Mouse (Mus musculus) MEL (cell line): ENCODE data around the gene Elobl. TPM values are rescaled to one million over a fixed set of nuclear protein-coding genes. Genes with fewer than 3 reads are reported as not detected.
A peak's percentile ranks its signal among the peaks of the same experiment; 100 is the strongest.

Experiments used
- DNase-seq: peaks from one replicate; pipeline ENCODE4 v3.0.0; 2011; ENCODE audit warnings: low read depth, low spot score
- H3K27ac ChIP-seq: 2 replicates; pipeline ENCODE4 v1.5.1; 2012; ENCODE audit warnings: low read depth, mild to moderate bottlenecking, control low read depth, low read length, moderate library complexity; ENCODE audit not compliant: control insufficient read depth
- H3K27me3 ChIP-seq, 2 experiments: fragments of 150-350 bp in 1 of 2; sonication (generic) in 1 of 2; 2 replicates each; pipeline ENCODE4 v1.6.1; 2012; ENCODE audit warnings: low read length in 2 of 2, mild to moderate bottlenecking in 2 of 2, improper control_type of control experiment in 1 of 2, moderate library complexity in 1 of 2; ENCODE audit not compliant: insufficient read depth in 2 of 2, control insufficient read depth in 1 of 2
- H3K36me3 ChIP-seq, 2 experiments: 2 replicates each; pipeline ENCODE4 v1.6.1; 2012 to 2014; ENCODE audit warnings: low read length in 2 of 2, improper control_type of control experiment in 1 of 2, inconsistent platforms in 1 of 2, mild to moderate bottlenecking in 1 of 2; ENCODE audit not compliant: insufficient read depth in 2 of 2, control insufficient read depth in 1 of 2
- H3K4me1 ChIP-seq, 2 experiments: fragments of 150-350 bp in 1 of 2; sonication (generic) in 1 of 2; 2 replicates each; pipeline ENCODE4 v1.6.1; 2012; ENCODE audit warnings: low read length in 2 of 2, improper control_type of control experiment in 1 of 2, mild to moderate bottlenecking in 1 of 2; ENCODE audit not compliant: insufficient read depth in 2 of 2, control insufficient read depth in 1 of 2
- H3K4me3 ChIP-seq, 2 experiments: fragments of 150-350 bp in 1 of 2; sonication (generic) in 1 of 2; 2 replicates each; pipeline ENCODE4 v1.5.1; 2012; ENCODE audit warnings: low read depth in 2 of 2, low read length in 2 of 2, mild to moderate bottlenecking in 2 of 2, moderate library complexity in 2 of 2, control low read depth in 1 of 2, improper control_type of control experiment in 1 of 2; ENCODE audit not compliant: control insufficient read depth in 1 of 2, insufficient read depth in 1 of 2
- H3K79me2 ChIP-seq: 2 replicates; pipeline ENCODE4 v1.6.1; 2012; ENCODE audit warnings: mild to moderate bottlenecking, low read length, moderate library complexity; ENCODE audit not compliant: control insufficient read depth, poor library complexity, insufficient read depth
- H3K9ac ChIP-seq: 2 replicates; pipeline ENCODE4 v1.6.1; 2012; ENCODE audit warnings: low read depth, mild to moderate bottlenecking, control low read depth, low read length, moderate library complexity; ENCODE audit not compliant: control insufficient read depth, poor library complexity, severe bottlenecking
- H3K9me3 ChIP-seq: fragments of 150-350 bp; sonication (generic); replicated peaks from 2 replicates; pipeline ENCODE4 v1.6.1; 2012; ENCODE audit warnings: mild to moderate bottlenecking, low read length, improper control_type of control experiment, moderate library complexity; ENCODE audit not compliant: insufficient read depth
- BHLHE40 ChIP-seq: IDR thresholded peaks from 2 replicates; pipeline ENCODE4 v1.6.1; 2012; ENCODE audit warnings: low read depth, mild to moderate bottlenecking, inconsistent platforms, low read length, improper control_type of control experiment, borderline replicate concordance
- CHD1 ChIP-seq: IDR thresholded peaks from 2 replicates; pipeline ENCODE4 v1.6.1; 2012; ENCODE audit warnings: low read depth, mild to moderate bottlenecking, inconsistent platforms, low read length, improper control_type of control experiment
- CTCF ChIP-seq, 3 experiments: IDR thresholded peaks in 2 of 3; conservative IDR thresholded peaks in 1 of 3; 2 replicates each; pipeline ENCODE4 v1.5.1; 2011 to 2012; ENCODE audit warnings: low read length in 3 of 3, low read depth in 2 of 3, mild to moderate bottlenecking in 2 of 3, improper control_type of control experiment in 1 of 3, inconsistent platforms in 1 of 3, mixed read lengths in 1 of 3, moderate library complexity in 1 of 3; ENCODE audit not compliant: control insufficient read depth in 1 of 3, insufficient read depth in 1 of 3, poor library complexity in 1 of 3, severe bottlenecking in 1 of 3
- E2F4 ChIP-seq: IDR thresholded peaks from 2 replicates; pipeline ENCODE4 v1.6.1; 2011; ENCODE audit warnings: low read depth, low read length, improper control_type of control experiment, borderline replicate concordance
- ELF1 ChIP-seq: IDR thresholded peaks from 2 replicates; pipeline ENCODE4 v1.6.1; 2014; ENCODE audit warnings: low read depth, mild to moderate bottlenecking, inconsistent platforms, low read length, improper control_type of control experiment, moderate library complexity
- EP300 ChIP-seq, 2 experiments: IDR thresholded peaks; 2 replicates each; pipeline ENCODE4 v1.6.1; 2011; ENCODE audit warnings: improper control_type of control experiment in 2 of 2, low read length in 2 of 2, low read depth in 1 of 2, mild to moderate bottlenecking in 1 of 2
- ETS1 ChIP-seq: IDR thresholded peaks from 2 replicates; pipeline ENCODE4 v1.6.1; 2012; ENCODE audit warnings: low read depth, mild to moderate bottlenecking, inconsistent platforms, low read length, improper control_type of control experiment, moderate library complexity
- GABPA ChIP-seq: IDR thresholded peaks from 2 replicates; pipeline ENCODE4 v1.6.1; 2012; ENCODE audit warnings: low read depth, mild to moderate bottlenecking, inconsistent platforms, low read length, improper control_type of control experiment, moderate library complexity
- HCFC1 ChIP-seq: IDR thresholded peaks from 2 replicates; pipeline ENCODE4 v1.6.1; 2012; ENCODE audit warnings: low read depth, mild to moderate bottlenecking, inconsistent platforms, low read length, improper control_type of control experiment, moderate library complexity
- KAT2A ChIP-seq: conservative IDR thresholded peaks from 2 replicates; pipeline ENCODE4 v1.6.1; 2012; ENCODE audit warnings: low read depth, low read length, improper control_type of control experiment, inconsistent platforms
- MAFK ChIP-seq: IDR thresholded peaks from 2 replicates; pipeline ENCODE4 v1.6.1; 2011; ENCODE audit warnings: low read depth, mild to moderate bottlenecking, low read length, improper control_type of control experiment, borderline replicate concordance
- MAX ChIP-seq: IDR thresholded peaks from 2 replicates; pipeline ENCODE4 v1.6.1; 2011; ENCODE audit warnings: low read length, improper control_type of control experiment
- MEF2A ChIP-seq: IDR thresholded peaks from 2 replicates; pipeline ENCODE4 v1.6.1; 2014; ENCODE audit warnings: low read depth, mild to moderate bottlenecking, inconsistent platforms, low read length, improper control_type of control experiment; ENCODE audit not compliant: poor library complexity, insufficient replicate concordance, severe bottlenecking; ENCODE audit errors: extremely low read depth
- MYB ChIP-seq: IDR thresholded peaks from 2 replicates; pipeline ENCODE4 v1.6.1; 2011; ENCODE audit warnings: mild to moderate bottlenecking, low read depth, low read length, improper control_type of control experiment
- NELFE ChIP-seq: IDR thresholded peaks from 2 replicates; pipeline ENCODE4 v1.6.1; 2011; ENCODE audit warnings: low read depth, low read length, improper control_type of control experiment
- POLR2A ChIP-seq, 2 experiments: IDR thresholded peaks; 2 replicates each; pipeline ENCODE4 v1.6.1; 2011 to 2012; ENCODE audit warnings: low read length in 2 of 2, mild to moderate bottlenecking in 2 of 2, control low read depth in 1 of 2, improper control_type of control experiment in 1 of 2, low read depth in 1 of 2, moderate library complexity in 1 of 2; ENCODE audit not compliant: control insufficient read depth in 1 of 2, insufficient read depth in 1 of 2, poor library complexity in 1 of 2
- POLR2AphosphoS2 ChIP-seq: IDR thresholded peaks from 2 replicates; pipeline ENCODE4 v1.6.1; 2011; ENCODE audit warnings: low read length, improper control_type of control experiment
- POLR2AphosphoS5 ChIP-seq: IDR thresholded peaks from 2 replicates; pipeline ENCODE4 v1.6.1; 2012; ENCODE audit warnings: low read depth, borderline replicate concordance, mild to moderate bottlenecking, inconsistent platforms, low read length, moderate library complexity, mixed read lengths
- RAD21 ChIP-seq: IDR thresholded peaks from 2 replicates; pipeline ENCODE4 v1.6.1; 2011; ENCODE audit warnings: mild to moderate bottlenecking, low read depth, low read length, improper control_type of control experiment
- RCOR1 ChIP-seq: IDR thresholded peaks from 2 replicates; pipeline ENCODE4 v1.6.1; 2012; ENCODE audit warnings: low read depth, mild to moderate bottlenecking, inconsistent platforms, low read length, improper control_type of control experiment
- SIN3A ChIP-seq: IDR thresholded peaks from 2 replicates; pipeline ENCODE4 v1.6.1; 2012; ENCODE audit warnings: low read length, improper control_type of control experiment, inconsistent platforms
- TAL1 ChIP-seq: IDR thresholded peaks from 2 replicates; pipeline ENCODE4 v1.6.1; 2012; ENCODE audit warnings: mild to moderate bottlenecking, inconsistent platforms, low read length, moderate library complexity, mixed read lengths
- TBP ChIP-seq: IDR thresholded peaks from 2 replicates; pipeline ENCODE4 v1.8.0; 2011; ENCODE audit warnings: low read depth, low read length, improper control_type of control experiment
- TCF12 ChIP-seq: IDR thresholded peaks from 2 replicates; pipeline ENCODE4 v1.6.1; 2014; ENCODE audit warnings: low read depth, mild to moderate bottlenecking, inconsistent platforms, low read length, improper control_type of control experiment, moderate library complexity
- USF1 ChIP-seq: IDR thresholded peaks from 2 replicates; pipeline ENCODE4 v1.6.1; 2014; ENCODE audit warnings: low read depth, mild to moderate bottlenecking, inconsistent platforms, low read length, improper control_type of control experiment, moderate library complexity
- USF2 ChIP-seq, 2 experiments: IDR thresholded peaks; 2 replicates each; pipeline ENCODE4 v1.6.1; 2011 to 2012; ENCODE audit warnings: improper control_type of control experiment in 2 of 2, low read length in 2 of 2, borderline replicate concordance in 1 of 2, inconsistent platforms in 1 of 2, low read depth in 1 of 2, mild to moderate bottlenecking in 1 of 2; ENCODE audit not compliant: insufficient read depth in 1 of 2
- ZC3H11A ChIP-seq: IDR thresholded peaks from 2 replicates; pipeline ENCODE4 v1.6.1; 2012; ENCODE audit warnings: low read depth, mild to moderate bottlenecking, inconsistent platforms, low read length, improper control_type of control experiment
- ZMIZ1 ChIP-seq: IDR thresholded peaks from 2 replicates; pipeline ENCODE4 v1.6.1; 2012; ENCODE audit warnings: low read depth, mild to moderate bottlenecking, inconsistent platforms, low read length, improper control_type of control experiment, moderate library complexity
- polyA plus RNA-seq, 2 experiments: library from polyadenylated mRNA; stranded (reverse) in 1 of 2; unstranded in 1 of 2; fragments of >175 nt in 1 of 2; fragments of >200 nt in 1 of 2; gene quantifications; 2 replicates each; pipeline versions ENCODE4 v1.2.1 to v1.2.4; 2012; ENCODE audit warnings: low replicate concordance in 2 of 2, low read depth in 1 of 2; ENCODE audit not compliant: insufficient read length in 2 of 2, insufficient read depth in 1 of 2, missing spikeins in 1 of 2
- total RNA-seq: library from RNA; depleted of rRNA; stranded (reverse); fragments of 300-350 nt; gene quantifications from 2 replicates; pipeline ENCODE4 v1.2.3, GENCODE M21; 2012

The Elobl gene
- total and polyA plus RNA-seq, 3 experiments: 0.58 to 0.72 TPM; not detected in 1

DNA sequence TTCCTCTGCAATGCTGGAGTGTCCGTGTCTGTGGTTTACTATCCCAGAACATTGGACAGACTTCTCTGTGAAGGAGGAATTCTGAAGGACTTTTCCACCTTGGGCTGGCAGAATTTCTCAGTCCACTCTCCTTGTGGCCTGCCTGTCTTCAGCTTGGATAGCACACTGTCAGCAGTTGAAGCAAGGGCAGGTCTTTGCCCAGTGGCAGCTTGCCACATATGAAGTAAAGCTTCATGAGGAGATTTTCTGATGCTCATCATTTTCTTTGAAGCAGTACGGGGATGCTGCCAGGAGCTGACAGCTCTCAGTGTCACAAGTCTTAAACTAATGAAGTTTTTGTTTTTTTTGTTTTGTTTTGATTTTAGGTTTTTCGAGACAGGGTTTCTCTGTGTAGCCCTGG, 7.9 kb downstream of the Elobl start:
- TF ChIP-seq MAFK (no peak), USF2 (IDR thresholded peaks at IDR 0.05; ENCODE audit: borderline replicate concordance in 1 of 2, insufficient read depth in 1 of 2, low read depth in 1 of 2, low read length in 2 of 2) (no peak), E2F4 (no peak), POLR2A (IDR thresholded peaks at IDR 0.05; ENCODE audit: control insufficient read depth in 1 of 2, insufficient read depth in 1 of 2, low read depth in 1 of 2, low read length in 2 of 2, poor library complexity in 1 of 2) (no peak), RAD21 (no peak), NELFE (no peak), ZC3H11A (no peak)
- no peak for DNase-seq
- Histone ChIP-seq H3K4me1 (peaks cover 0 to 4% of the 10 kb centered on the region in 2 experiments; a peak in 1 of 4 replicates), H3K36me3 (peaks cover 0 to 6% of the 10 kb centered on the region in 2 experiments; a peak in 2 of 4 replicates), H3K9ac (no peak overlapping the region), H3K27ac (no peak overlapping the region), H3K79me2 (no peaks in the 10 kb centered on the region), H3K9me3 (no peaks in the 10 kb centered on the region), H3K4me3 (no peak overlapping the region), H3K27me3 (no peaks in the 10 kb centered on the region)

DNA sequence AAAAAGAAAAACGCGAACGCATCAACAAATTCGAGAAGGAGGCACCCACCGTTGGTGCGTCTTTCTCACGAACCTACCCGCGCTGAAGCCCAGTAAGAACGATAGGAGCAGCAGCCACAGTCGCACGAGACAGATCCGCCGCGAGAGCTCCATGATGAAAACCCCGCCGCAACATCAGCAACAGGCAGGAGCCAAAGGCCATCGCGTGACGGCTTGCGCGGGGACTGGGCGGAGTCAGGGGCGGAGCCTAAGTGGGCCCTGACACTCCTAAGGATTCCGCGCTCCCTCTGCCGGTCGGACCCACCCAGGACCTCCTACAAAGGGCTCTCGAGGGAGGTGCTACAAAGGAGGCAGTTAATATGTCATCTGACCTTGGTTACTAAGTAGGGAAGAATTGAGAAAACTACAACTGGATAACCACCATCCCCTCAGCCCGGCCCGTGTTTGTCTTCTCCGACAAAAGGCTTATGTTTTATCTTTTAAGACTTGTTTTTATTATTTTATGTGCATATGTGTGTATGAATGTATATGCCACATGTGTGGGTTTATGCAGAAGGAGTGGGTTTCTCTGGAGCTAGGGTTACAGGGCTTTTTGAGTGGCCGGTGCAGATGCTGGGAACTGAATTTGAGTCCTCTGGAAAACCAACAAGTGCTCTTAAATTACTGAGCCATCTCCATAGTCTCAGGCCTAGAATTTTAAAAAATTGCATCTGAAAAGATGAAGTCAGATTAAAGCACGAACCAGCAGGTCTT, 11.3 kb downstream of the Elobl start, which contains the start of gene Scpep1:
Scpep1 (minus strand) TSS at position 249 of the 753 bp plus-strand sequence.
- DNase-seq: peak; percentile 99
- no peaks in the 10 kb centered on the region for H3K79me2 ChIP-seq
- peaks cover 0 to 12% of the 10 kb centered on the region in 2 experiments; a peak in 3 of 4 replicates for H3K36me3 ChIP-seq
- peak within 1 kb of the TSS; percentile 57; the same call in 1 of the 2 replicates for H3K27ac ChIP-seq
- H3K27me3 ChIP-seq: no peaks in the 10 kb centered on the region
- peaks cover 8 to 10% of the 10 kb centered on the region in 2 experiments; a peak in 2 of 4 replicates for H3K4me1 ChIP-seq
- peak within 1 kb of the TSS; percentile 65 for H3K9ac ChIP-seq
- H3K4me3 ChIP-seq: peak within 1 kb of the TSS; percentile 63 to 71
- no peaks in the 10 kb centered on the region for H3K9me3 ChIP-seq
- peak; percentile 11; the same call in 1 of the 2 replicates for TF ChIP-seq SIN3A
- TF ChIP-seq ETS1: no peak
- no peak for TF ChIP-seq MEF2A
- no peak for TF ChIP-seq TAL1
- no peak for TF ChIP-seq POLR2AphosphoS5
- TF ChIP-seq MAX: peak; percentile 10; the same call in 1 of the 2 replicates
- peak; percentile 1; the same call in 1 of the 2 replicates for TF ChIP-seq RAD21
- no peak for TF ChIP-seq MYB
- no peak for TF ChIP-seq CHD1
- peak; percentile 48; the same call in 1 of the 2 replicates for TF ChIP-seq HCFC1
- no peak for TF ChIP-seq KAT2A
- no peak for TF ChIP-seq USF2 (IDR thresholded peaks at IDR 0.05; ENCODE audit: borderline replicate concordance in 1 of 2, insufficient read depth in 1 of 2, low read depth in 1 of 2, low read length in 2 of 2)
- TF ChIP-seq ELF1: no peak
- peak; percentile 70; the same call in 1 of the 2 replicates for TF ChIP-seq BHLHE40
- peak; percentile 41 for TF ChIP-seq TBP
- no peak for TF ChIP-seq ZC3H11A
- peak; percentile 63 for TF ChIP-seq USF1
- TF ChIP-seq CTCF (IDR thresholded peaks at IDR 0.05 in 2 of 3, conservative IDR thresholded peaks at IDR 0.05 in 1 of 3; ENCODE audit: control insufficient read depth in 1 of 3, insufficient read depth in 1 of 3, low read depth in 2 of 3, low read length in 3 of 3, poor library complexity in 1 of 3, severe bottlenecking in 1 of 3): peak; percentile 8 to 58 (median 57); a peak in 4 of 6 replicates
- peak; percentile 40; the same call in 1 of the 2 replicates for TF ChIP-seq POLR2AphosphoS2
- TF ChIP-seq GABPA: no peak
- no peak; the same call in 1 of the 2 replicates for TF ChIP-seq ZMIZ1
- no peak for TF ChIP-seq RCOR1
- TF ChIP-seq TCF12: peak; percentile 36; the same call in 1 of the 2 replicates
- TF ChIP-seq EP300 (IDR thresholded peaks at IDR 0.05; ENCODE audit: low read depth in 1 of 2, low read length in 2 of 2): no peak
- TF ChIP-seq MAFK: no peak
